Mouse (Mus musculus) hindlimb bud, embryonic 11.5 days (tissue): ENCODE data around the gene Zfp180.
"Not testable (repeated sequence)": the region's sequence is repeated elsewhere in the genome, so short reads cannot be mapped to it uniquely, and the experiment has no call there.

ENCODE experiments used
- DNase-seq: peaks from one replicate; pipeline ENCODE4 v3.0.0-alpha.2; 2012; ENCODE audit warnings: low read depth, low spot score; ENCODE audit errors: extremely low spot score

The Zfp180 gene

DNA sequence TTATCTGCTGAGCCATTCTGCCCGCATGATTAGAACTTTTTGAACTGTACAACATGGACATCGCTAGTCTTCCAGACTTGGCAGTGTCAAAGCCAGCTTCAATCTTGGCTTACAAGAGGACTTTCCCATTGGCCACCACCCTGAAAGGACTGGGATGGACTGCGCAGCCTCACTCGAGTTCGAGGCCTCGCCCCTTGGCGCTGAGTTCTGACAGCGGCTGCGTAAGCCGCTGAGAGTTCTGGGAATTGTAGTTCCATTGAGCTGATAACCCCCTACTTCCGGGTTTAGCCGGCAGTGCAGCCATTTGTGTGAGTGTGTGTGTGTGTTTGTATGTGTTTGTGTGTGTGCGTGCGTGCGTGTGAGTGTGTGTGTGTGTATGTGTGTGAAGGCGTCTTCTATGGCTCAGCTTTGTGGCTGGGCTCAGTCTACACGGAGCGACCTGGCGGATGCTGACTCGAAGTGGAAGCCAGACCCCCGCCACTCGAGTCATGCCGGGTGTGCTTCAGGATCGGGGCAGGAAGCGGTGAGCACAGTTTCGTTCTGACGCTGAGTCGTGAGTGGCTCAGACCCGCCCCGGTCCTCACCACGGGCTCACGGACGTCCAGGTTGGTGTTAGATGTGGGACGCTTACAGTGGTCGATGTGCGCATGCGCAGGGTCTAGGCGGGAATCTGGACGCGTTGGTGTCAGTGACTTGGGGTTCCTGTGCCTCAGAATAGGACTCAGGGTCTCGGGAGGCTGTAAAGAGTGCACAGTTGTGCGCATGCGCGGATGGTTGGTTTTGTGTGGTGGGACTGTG, at the start of gene Zfp180:
Gene Zfp180, plus strand, starts transcription at position 291 of the 798 bp plus-strand sequence.
- peak; percentile 96 for DNase-seq

DNA sequence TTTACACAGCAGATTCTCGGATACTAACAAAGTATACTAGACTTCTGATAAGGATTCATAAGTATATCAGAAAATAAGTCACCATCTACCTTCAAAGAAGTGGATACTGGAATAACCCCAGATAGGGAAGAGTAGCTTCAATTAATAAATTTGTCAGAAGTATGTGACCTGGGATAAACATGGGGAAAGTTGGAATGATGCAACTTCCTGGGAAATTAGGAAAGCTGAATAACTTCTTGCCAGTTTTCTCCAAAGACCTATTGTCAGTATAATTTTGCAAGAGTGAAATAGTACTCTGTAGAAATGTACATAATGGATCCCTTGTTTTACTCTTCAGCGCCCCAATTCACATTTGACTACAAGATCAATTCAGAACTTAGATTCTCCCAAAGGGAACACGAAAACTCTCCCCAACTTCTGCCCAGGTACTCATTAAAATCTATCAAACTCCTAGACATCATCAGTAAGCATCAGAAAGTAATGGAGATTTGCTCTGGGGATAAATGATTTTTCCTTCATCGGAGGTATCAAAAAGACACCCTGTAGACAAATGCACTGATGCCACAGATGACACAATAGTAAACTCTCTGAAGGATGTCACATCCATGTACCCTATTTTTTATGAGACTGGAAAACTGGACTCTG, 28.9 kb upstream of the Zfp180 start, which contains the start of gene Vmn1r183:
Gene Vmn1r183, plus strand, starts transcription at position 595 of the 645 bp plus-strand sequence.
- no peak for DNase-seq

DNA sequence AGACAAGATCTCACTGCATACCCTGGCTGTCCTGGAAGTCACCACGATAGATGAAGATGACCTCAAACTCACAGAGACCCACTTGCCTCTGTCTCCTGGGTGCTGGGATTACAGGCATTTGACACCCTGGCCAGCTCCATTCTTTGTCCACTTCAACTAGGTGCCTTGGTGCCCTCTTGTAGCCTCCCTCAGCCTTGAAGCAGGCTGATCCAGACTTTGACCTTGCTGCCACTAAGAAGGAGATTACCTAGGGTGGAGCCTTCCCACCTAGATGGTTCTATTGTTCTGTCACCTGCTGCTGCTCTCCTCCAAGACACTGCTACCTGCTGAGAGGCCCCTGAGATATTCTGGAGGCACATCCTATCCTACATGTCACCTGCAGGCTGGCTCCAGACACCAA, 7.3 kb upstream of the Zfp180 start:
- DNase-seq: not testable (repeated sequence)

DNA sequence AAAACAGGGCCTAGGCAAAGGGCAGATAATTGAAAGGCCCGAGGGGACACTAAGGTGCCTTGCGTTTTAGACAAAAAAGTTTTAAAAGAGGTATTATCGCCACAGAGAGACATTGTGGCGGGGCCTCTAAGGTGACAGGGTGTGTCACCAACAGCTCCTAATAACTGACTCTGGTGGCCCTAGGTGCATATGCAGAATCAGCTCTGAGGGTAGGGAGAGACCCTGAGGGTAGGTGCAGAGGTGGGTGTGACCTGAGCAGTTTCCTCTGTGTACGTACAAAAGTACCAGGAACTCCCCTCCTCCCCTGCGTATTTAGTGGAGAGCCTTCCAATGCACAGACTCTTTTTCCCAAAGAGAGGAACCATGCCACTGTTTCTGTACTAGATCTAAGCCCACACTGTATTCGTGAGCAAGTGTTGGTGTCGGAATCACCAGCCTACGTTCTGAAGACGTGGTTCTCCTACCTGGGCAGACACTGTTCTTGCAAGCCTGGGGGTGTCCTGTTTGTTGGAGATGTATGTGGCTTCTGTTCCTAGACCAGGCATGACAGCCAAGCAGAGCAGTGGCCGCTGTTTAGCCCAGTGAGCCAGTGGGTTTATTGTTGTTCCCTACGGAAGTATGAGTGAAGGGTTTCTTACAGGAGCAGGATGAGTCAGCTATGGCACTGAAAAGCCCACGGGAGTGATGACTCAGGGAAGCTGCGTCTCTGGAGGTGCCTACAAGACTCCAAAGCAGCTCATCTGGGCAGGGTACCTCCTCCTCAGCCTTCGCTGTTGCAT, 922 bp downstream of the Zfp180 start:
- DNase-seq: no peak

DNA sequence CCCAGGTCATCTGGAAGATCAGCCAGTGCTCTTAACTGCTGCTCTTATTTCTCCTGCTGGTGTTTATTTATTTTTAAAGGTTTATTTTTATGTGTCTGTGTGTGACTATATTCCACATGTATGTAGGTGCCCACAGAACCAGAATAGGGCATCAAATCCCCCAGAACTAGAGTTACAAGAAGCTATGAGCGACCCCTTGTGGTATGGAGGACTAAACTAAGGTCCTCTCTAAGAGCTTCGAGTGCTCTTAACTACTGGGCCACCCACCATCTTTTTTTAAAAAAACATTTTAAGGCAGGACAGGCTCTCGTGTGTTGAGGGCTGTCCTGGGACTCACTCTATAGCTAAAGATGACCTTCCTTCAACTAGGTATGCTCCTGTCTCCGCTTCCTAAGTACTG, 5.1 kb downstream of the Zfp180 start:
- no peak for DNase-seq

DNA sequence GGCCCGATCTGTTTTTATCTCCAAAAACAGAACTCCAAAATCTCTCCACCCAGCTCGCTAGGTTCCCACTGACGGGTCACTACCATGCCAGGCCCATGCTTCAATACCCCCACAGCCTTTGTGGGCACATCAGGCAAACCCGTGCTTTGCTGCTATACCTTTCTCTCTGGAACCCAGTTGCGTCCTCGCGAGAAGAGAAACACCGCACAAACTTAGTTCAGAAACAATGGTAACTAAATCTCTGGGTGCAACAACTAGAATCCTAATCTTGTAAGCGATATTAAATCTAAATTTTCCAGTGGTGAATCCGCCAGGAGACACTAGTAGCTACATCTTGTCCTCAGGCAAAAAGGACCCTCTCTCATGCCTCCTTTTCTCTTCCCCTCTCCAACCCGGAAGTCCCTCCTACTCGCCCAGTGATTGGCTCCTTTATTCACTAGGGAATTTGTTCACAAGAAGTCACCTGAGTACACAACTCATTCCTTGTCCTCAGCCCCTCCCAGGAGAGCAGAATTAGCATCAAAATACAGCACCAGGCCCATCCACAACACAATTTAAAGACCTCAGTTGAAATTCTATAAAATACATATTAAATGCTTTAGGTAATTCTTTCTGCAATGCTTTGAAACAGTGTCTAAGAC, 5.9 kb downstream of the Zfp180 start:
- DNase-seq: no peak

DNA sequence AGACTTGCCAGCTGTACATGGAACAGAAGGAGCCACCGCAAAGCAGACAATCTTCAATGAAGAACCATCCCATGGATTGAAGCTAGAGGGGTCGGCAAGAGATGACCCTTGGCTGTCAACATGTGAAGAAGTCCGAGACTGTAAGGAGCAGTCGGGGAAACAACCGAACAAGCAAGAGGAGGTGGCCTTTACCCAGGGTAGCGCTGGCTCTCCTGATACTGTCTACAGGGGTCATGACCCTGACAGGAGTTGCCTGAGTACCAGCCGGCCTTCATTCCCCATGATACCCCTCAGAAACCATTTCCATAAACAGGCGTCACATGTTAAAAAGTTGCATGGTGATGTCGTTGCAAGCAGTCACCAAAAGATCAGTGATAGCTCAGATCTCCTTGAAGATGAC, 22.7 kb downstream of the Zfp180 start:
- no peak for DNase-seq

DNA sequence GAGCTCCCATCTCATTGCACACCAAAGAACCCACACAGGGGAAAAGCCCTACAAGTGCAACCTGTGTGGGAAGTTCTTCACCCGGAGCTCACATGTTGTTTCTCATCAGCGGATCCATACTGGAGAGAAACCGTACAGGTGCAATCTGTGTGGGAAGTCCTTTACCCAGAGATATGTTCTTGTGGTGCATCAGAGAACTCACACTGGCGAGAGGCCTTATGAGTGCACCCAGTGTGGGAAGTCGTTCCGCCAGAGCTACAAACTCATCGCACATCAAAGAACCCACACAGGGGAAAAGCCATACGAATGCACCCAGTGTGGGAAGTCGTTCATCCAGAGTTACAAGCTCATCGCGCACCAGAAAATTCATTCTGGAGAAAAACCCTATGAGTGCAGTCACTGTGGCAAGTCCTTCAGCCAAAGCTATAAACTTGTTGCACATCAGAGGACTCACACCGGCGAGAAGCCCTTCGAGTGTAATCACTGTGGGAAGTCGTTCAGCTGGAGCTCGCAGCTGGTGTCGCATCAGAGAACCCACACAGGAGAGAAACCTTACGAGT, 23.5 kb downstream of the Zfp180 start:
- DNase-seq: no peak

DNA sequence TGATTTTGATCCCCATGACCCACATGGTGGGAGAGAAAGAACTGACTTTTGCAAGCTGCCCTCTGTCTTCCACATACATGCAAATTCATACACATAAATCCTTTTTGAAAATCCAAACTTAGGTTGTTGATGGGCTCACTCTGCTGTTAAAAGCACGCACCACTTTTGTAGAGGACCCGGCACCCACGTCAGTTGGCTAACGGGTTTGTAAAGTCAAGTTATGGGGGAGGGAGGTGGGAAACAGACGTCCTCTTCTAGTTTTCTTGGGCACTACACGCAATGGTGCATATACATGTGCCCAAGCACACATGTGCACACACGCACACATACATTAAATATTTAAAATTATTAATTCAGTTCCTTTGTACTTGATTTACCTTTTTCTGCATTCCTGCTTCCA, 29.1 kb downstream of the Zfp180 start:
- DNase-seq: no peak

DNA sequence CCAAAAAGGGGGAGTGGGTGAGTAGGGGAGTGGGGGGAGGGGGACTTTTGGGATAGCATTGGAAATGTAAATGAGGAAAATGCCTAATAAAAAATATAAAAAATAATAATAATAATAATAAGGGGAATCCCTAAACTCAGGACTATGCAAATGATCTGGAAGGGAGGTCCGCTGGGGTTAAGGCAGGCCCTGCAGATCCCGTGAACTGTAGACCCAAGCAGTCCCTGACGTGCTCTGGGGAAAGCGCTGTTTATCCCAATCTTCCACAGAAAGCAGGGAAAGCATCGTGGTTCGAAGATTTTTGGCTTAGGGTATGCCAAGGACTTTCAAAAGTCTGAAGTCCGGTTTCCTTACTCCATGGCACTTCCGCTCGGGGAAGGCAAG, 30.0 kb downstream of the Zfp180 start:
- no peak for DNase-seq

DNA sequence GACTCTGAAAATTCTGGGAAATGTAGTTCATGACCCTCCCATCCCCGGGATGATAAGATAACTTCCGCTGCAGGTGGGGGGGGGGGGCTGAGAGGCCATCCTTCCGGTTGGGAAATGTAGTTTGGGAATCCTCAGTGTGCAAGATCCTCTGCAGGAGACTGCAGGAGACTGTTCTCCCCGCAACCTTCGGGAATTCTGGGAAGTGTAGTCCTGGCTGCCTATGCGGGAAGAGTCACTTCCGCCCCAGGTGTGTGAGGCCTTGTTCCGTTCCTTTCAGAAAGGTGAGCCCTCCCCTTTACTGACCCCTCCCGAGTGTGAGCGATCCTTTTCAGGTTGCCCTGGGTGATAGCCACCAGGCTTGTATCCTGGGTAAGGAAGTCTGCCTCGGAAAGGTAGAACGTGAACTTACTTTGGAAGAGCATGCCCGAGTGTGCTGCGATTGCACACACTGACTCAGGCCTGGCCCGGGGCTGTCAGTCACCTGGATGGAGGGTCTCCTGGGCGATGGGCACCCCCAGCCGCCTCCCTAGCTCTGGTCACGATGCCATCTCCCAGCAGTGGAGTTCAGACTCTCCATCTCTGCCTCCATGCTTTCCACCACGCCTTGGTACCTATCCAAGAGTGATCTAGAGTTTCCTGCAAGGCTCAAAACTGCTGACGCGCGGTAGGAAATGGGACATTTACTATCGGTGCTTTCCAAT, 30.6 kb downstream of the Zfp180 start, which contains the start of gene Zfp112:
Gene Zfp112, plus strand, starts transcription at position 159 of the 701 bp plus-strand sequence.
- no peak for DNase-seq

DNA sequence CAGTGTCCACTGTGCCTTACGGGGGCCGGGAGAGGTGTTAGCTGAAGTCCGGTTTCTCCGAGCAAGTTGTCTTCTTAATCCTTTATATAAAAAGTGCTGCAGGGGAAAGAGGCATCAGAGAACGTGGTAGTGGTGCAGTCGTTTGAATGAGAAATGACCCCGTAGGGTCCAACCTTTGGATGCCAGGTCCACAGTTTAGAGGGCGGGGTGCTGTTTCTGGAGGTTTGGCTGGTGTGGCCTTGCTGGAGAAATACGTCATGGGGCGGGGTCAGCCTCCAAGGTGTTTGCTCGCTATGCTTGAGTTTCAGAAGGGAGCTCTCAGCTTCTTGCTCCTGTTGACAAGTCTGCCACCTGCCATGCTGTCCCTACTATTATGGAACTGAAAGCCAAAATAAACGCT, 31.3 kb downstream of the Zfp180 start:
- DNase-seq: no peak

DNA sequence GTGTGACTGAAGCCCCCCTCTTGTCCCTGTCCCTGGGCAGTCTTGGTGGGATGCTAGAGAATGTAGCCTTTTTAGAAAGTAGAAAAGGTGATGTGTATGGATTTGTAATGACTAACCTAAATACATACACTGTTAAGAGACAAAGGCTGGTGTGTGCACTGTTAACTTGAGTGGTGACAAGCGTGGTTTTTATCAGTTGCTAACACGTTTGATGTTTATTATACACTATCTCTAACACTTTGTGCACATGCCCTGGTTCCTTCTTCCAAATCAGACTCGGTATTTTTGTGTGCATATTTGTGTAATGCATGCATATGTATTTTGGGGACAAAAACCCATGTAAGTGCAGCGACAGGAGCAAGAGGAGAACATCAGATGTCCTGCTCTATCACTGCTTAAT, 34.9 kb downstream of the Zfp180 start:
- DNase-seq: no peak

DNA sequence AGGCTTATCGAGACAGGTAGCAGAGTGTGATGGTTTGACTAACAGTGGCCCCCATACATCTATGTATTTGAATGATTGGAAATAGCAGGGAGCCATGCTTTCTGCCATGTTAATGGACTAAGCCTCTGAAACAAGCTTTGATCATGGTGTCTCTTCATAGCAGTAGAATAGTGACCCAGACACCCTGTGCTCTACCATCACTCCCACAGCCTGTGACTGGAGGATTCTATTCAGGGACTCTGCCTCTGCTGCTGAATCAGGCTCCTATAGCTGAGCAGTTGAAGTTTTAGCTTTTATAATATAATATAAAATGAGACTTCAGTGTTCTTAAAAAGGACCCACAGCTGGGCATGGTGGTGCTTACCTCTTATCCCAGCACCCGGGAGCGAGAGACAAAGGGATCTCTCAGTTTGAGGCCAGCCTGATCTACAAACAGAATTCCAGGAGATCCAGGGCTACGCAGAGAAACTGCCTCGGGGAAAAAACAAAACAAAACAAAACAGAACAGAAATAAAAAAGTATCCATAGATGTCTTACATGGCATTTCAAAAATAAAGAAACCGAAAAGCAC, 51.8 kb downstream of the Zfp180 start:
- no peak for DNase-seq

DNA sequence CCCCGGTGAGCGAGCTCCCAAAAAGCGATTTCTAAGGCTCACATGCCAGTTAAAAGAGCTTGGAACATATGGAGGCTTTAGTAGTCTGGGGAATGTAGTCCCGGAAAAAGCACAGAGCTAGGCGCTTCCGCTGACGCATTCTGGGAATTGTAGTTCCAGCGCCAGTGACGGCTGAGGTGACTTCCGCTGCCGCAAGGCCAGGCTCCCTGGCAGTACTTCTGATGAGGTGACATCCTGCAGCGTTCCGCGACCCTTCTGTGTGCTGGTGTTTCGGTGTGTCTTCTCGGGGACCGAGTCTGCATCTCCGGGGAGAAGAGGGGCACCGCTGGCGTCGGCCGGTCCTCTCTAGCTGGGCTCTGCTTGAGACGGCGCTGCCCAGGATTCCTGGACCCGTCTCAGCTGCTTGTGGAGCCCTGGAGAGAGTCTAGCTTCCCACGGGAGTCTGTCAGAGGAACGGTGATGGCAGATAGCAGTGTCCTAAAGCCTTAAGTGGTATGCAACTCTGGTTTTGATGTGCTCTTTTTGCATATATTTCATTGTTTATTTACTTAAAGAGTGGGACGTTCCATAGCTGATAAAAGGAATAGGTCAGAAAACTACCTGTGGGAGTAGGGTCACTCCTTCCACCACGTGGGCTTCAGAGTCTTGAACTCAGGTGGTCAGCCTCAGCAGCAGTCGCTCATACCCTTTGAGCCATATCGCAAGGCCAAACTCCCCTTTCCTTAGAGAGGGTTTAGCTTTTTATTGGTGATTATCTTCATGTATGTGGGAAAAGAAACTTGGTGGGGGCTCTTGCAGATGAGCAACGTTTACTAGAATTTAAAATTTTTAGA, 52.5 kb downstream of the Zfp180 start, which contains the start of gene Zfp235:
Gene Zfp235, plus strand, starts transcription at position 174 of the 833 bp plus-strand sequence.
- no peak for DNase-seq

DNA sequence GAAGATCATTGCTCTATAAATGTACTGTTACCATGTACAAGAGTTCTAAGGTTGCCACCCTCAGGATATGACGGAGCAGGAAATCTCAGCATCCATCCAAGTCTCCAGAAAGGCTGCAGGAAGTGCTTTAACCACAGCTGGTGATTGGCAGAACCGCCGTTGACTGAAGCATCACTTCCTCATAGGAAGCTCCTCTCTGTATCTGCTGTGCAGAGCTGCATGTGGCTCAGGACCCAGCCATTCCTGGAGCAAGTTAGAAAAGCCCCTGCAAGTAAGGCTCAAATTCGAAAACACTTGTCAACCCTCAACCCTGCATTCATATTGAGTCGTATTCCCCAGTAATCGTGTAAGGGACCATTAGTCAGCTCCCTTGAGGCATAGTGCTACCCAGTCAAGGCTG, 60.8 kb downstream of the Zfp180 start:
- no peak for DNase-seq

DNA sequence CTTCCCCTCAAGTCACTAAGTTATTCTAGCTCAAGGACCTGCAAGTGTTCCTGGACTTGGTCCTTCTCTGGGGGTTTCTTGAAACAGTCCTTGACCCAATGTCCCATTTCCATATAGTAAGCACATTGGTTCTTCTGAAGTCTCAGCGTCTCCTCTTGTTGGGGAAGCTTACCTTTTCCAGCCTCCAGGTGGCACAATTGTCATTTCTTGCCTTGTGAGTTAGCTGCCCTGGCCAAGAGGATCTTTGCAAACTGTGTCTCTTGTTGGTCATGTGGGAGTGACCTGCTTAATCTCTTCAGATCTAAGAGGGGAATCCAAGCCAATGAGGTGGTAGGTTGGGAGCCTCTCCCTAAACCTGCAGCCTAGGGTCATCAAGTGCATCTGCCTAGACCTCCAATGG, 71.5 kb downstream of the Zfp180 start:
- no peak for DNase-seq
